Mouse (Mus musculus) urinary bladder, postnatal 14 days (tissue): ENCODE data around the gene Nt5c3.

Experiments
- DNase-seq: peaks from one replicate; pipeline ENCODE4 v3.0.0; 2021; ENCODE audit warnings: low spot score

The Nt5c3 gene

DNA sequence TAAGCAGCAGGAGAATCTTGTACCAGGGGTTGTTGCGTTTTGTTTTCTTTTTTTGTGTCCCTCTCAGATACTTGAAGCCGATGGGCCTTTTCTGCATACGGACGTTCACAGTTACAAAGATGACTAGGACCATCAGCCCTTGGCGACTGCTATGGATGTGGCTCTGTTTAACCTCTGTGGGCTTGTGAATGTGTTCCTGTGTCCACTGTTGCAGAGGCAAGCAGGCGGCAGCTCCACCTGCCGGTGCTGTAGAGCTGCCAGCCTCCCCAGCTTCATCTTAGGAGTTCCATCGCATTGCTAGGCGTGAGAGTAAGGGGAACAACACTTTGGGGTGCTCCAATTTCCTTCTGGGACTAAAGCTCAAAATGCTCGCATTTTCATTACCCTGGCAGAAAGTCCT is 88.2 kb downstream of the Nt5c3 start:
- DNase-seq: no peak

DNA sequence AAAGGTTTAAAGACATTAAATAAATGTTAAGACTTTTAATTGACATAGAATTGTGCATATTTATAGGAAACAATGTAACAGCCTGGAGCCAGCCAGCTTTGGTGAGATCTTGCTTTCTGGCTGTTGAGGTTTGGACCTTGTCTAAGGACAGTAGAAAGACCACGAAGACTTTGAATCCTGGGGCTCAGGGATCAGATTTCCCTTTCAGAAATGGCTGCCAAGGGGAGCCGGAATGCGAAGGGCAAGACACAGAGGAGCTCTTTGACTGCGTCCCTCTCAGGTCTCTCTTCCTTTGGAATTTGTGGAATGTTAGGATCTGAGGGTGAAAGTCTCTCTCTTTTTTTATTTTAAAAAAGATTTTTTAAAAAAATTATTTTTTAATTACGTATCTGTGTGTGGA is 89.0 kb downstream of the Nt5c3 start:
- no peak for DNase-seq

DNA sequence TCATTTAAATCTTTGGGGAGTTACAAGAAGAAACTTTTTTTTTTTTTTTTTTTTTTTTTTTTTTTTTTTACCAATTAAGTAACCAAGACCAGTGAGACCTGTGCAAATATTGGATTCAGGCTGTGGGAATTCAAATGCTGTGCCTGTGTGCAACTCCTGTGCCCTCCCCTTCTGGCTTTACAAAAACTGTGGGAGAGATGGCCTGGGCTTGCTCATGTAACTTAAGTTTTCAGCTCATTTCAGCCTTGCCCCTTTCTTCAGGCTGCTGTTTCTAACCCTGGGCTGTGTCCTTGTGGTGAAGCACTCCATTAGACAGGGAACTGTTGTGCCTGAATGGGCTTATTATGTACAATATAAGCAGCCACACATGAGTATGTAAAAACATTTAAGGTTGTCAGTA is 90.9 kb downstream of the Nt5c3 start:
- DNase-seq: no peak

DNA sequence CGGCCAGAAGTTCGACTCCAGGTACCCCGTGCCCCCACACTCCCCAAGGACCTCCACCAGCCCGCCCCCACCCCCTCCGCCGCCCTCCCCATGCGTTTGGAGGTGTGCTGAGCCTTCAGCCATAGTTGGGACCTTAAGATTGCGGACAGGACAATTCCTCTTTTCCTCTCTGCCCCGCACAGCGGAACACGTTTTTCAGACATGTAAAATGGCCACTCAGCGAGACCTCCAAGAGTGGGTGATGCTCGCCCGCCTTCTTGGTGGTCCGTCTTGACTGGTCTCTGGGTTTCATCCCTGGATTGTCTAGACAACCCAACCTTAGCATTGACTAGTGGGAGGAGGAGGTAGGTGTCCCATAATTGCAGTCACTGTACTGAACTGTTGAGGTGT is 91.3 kb downstream of the Nt5c3 start:
- no peak for DNase-seq
